Mouse (Mus musculus): ENCODE results near the gene Cxxc4.

GRCm38 (mm10) chr3:134306507-134306906, 70.2 kb downstream of the Cxxc4 start:
- TF ChIP-seq CTCF (IDR thresholded peaks at IDR 0.05; ENCODE audit: borderline replicate concordance, control insufficient read depth, extremely low read depth, insufficient read depth, low read length, poor library complexity), result no peak
- no peak for TF ChIP-seq POLR2A (IDR thresholded peaks at IDR 0.05; ENCODE audit: control insufficient read depth, extremely low read depth, insufficient read depth, low read length, poor library complexity)

Data from thymus, adult 2 months (tissue).